Mouse (Mus musculus) spleen, postnatal 0 days (tissue): ENCODE measurements around the gene 6030452D12Rik. TPM values are rescaled to one million over a fixed set of nuclear protein-coding genes. Genes with fewer than 3 reads are reported as not detected.

Source experiments
- polyA plus RNA-seq: library from polyadenylated mRNA; unstranded; fragments of >200 nt; fragmentation: Nextera tagmentation; extraction: Ambion mirVana; gene quantifications from 2 replicates; pipeline ENCODE4 v1.2.1, GENCODE M21; 2015

6030452D12Rik gene
- not detected in 2 replicates for polyA plus RNA-seq

GRCm38 (mm10) chr8:106500018-106500685 lies at the start of gene 6030452D12Rik:
6030452D12Rik (plus strand) TSS chr8:106500522.

GRCm38 (mm10) chr8:106510365-106510975 lies 10.1 kb downstream of the 6030452D12Rik start, which contains the start of gene Cdh3:
Cdh3 (plus strand) TSS chr8:106510891.

Other genes starting within 250 kb of the 6030452D12Rik start
- gene Smpd3, start 162.5 kb upstream of the 6030452D12Rik start, polyA plus RNA-seq = 0.82 and 1.3 TPM in 2 replicates
- 4.4 and 6.8 TPM in 2 replicates for gene Zfp90, start 85.2 kb upstream of the 6030452D12Rik start, polyA plus RNA-seq
- gene Cdh3, start 10.4 kb downstream of the 6030452D12Rik start, polyA plus RNA-seq = 3.8 and 4.0 TPM in 2 replicates
- 13.0 and 13.9 TPM in 2 replicates for gene Gm10073, start 72.9 kb downstream of the 6030452D12Rik start, polyA plus RNA-seq
- gene Cdh1, start 102.8 kb downstream of the 6030452D12Rik start, polyA plus RNA-seq = 0.76 and 0.87 TPM in 2 replicates
- gene Tango6, start 182.5 kb downstream of the 6030452D12Rik start, polyA plus RNA-seq = 3.1 and 4.0 TPM in 2 replicates